Mouse (Mus musculus) megakaryocyte, embryonic 14.5 days (primary cell): Measurements from ENCODE around the gene Paqr3. TPM values are rescaled to one million over a fixed set of nuclear protein-coding genes. Genes with fewer than 3 reads are reported as not detected.

Experiments used
- H3K27me3 ChIP-seq: replicated peaks from 2 replicates; pipeline ENCODE3; 2012; ENCODE audit warnings: inconsistent platforms
- H3K36me3 ChIP-seq: replicated peaks from 2 replicates; pipeline ENCODE3; 2012; ENCODE audit warnings: low read length, inconsistent platforms, mixed read lengths
- H3K4me1 ChIP-seq: 2 replicates; pipeline ENCODE4 v1.6.1; 2012; ENCODE audit warnings: inconsistent platforms
- H3K4me3 ChIP-seq: replicated peaks from 2 replicates; pipeline ENCODE3; 2012; ENCODE audit warnings: moderate library complexity, mild to moderate bottlenecking, inconsistent platforms
- H3K9me3 ChIP-seq: 2 replicates; pipeline ENCODE4 v1.6.1; 2012; ENCODE audit warnings: inconsistent platforms
- FLI1 ChIP-seq: IDR thresholded peaks from 2 replicates; pipeline ENCODE4 v1.6.1; 2012; ENCODE audit warnings: low read length, inconsistent platforms, mixed read lengths
- GATA1 ChIP-seq: IDR thresholded peaks from 3 replicates; pipeline ENCODE4 v1.6.1; 2012; ENCODE audit warnings: mixed read lengths, low read length, inconsistent platforms, borderline replicate concordance
- polyA plus RNA-seq: library from polyadenylated mRNA; stranded (reverse); fragments of >175 nt; gene quantifications from 2 replicates; pipeline ENCODE4 v1.2.3, GENCODE M21; 2012; ENCODE audit warnings: low replicate concordance; ENCODE audit not compliant: insufficient read depth

The Paqr3 gene
- 0.11 TPM in 1 of 2 replicates, not detected in the other for polyA plus RNA-seq

DNA sequence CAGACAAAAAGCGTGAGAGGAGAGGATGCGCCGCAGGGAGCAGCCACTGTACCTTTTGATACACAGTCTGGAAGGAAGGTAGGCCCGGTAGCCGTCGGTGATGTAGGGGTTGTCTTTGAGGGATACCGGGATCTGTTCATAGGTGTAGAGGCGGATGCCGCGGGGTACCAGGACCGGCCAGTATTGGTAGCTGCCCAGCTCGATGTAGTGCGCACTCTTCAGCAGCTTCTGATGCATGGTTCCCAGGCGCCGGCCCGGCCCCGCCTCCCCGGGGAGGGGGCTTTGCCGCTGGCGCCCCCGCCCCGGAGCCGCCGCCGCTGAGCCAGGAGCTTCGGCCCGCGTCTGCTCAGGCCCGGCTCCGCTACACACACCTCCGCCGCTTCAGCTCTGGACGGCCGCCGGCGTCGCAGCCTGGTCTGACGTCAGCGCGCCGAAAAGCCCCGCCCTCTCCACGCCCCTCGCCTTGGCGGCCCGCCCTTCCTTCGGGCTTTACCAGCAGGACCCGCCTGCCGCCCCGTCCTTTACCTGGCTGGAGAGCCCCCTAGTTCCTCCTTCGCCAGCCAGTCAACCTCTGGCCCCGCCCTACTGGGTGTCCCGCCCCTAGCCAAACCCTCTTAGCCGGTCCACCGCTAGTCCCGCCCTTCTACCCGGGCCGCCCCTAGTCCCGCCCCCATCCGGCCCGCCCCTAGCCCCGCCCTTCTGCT is at the start of gene Paqr3:
Gene Paqr3 (minus strand): TSS at position 390 of the 704 bp plus-strand sequence.
- Histone ChIP-seq H3K9me3 (no peaks in the 10 kb centered on the region), H3K4me1 (peaks cover 14% of the 10 kb centered on the region), H3K27me3 (peaks cover 17% of the 10 kb centered on the region), H3K4me3 (peak within 1 kb of the TSS; percentile 97), H3K36me3 (peaks cover under 1% of the 10 kb centered on the region)
- TF ChIP-seq GATA1 (no peak), FLI1 (no peak)

DNA sequence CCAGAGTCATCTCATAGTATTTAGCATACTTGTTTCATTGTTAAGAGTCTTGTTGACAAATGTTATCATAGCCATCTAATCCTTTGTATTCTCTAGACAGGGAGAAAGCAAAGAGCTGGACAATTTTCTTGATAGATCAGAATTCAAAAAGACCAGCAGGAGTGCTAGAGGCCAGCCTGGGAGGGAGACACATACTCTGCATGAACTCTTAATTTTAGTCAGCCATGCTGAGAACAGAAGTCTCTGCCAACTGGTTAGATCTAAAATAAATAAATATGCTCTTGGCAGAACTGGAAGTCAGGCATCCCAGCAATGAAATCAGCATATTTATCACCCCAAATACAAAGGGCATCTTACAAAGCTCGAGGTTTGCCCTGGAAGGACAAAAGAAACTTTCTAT is 43.3 kb upstream of the Paqr3 start:
- Histone ChIP-seq H3K9me3 (no peaks in the 10 kb centered on the region), H3K4me3 (no peak overlapping the region), H3K36me3 (no peaks in the 10 kb centered on the region), H3K27me3 (peaks cover 2% of the 10 kb centered on the region), H3K4me1 (no peaks in the 10 kb centered on the region)
- TF ChIP-seq GATA1 (no peak), FLI1 (no peak)

DNA sequence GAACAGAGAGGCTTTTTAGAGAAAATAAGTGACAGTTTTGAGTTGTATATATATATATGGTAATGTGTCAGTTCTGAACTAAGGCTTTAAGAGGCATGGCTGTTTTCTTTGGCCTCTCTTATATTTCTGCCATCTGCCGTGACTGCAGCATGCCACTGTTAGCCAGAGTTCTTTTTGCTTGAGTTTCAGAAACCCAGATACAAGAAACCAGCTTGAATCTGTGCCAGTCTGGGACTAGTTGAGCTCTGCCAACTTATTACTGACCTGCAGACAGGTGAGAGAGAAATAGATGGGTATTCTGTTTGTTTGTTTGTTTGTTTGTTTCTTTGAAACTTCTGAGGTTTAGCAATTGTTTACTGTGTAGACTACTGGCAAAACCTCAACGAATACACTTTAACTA is 23.9 kb upstream of the Paqr3 start:
- Histone ChIP-seq H3K27me3 (no peaks in the 10 kb centered on the region), H3K4me3 (no peak overlapping the region), H3K4me1 (no peaks in the 10 kb centered on the region), H3K9me3 (no peaks in the 10 kb centered on the region), H3K36me3 (no peaks in the 10 kb centered on the region)
- TF ChIP-seq GATA1 (no peak), FLI1 (no peak)

DNA sequence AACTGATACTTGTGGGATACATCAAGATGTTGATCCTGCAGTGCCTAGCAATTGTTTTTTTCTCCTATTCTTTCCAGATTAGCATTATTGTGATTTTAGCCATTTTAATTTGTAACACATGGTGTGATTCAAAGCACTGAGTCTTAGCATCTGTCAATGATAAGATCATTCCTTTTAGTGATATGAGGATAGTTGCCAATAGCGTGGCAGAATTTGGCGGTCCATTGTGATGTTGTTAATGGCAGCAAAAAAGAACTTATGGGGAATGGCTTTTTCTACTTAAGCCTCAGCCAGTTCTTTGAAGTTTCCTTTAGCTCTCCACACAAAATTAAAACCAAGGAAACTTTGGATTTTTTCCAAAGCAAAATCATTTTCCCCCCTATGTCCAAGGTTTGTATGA is 18.2 kb upstream of the Paqr3 start:
- TF ChIP-seq GATA1 (no peak), FLI1 (no peak)
- peaks cover 3% of the 10 kb centered on the region for H3K27me3 ChIP-seq
- H3K36me3 ChIP-seq: no peaks in the 10 kb centered on the region
- no peaks in the 10 kb centered on the region for H3K9me3 ChIP-seq
- peaks cover 14% of the 10 kb centered on the region for H3K4me1 ChIP-seq
- H3K4me3 ChIP-seq: no peak overlapping the region

DNA sequence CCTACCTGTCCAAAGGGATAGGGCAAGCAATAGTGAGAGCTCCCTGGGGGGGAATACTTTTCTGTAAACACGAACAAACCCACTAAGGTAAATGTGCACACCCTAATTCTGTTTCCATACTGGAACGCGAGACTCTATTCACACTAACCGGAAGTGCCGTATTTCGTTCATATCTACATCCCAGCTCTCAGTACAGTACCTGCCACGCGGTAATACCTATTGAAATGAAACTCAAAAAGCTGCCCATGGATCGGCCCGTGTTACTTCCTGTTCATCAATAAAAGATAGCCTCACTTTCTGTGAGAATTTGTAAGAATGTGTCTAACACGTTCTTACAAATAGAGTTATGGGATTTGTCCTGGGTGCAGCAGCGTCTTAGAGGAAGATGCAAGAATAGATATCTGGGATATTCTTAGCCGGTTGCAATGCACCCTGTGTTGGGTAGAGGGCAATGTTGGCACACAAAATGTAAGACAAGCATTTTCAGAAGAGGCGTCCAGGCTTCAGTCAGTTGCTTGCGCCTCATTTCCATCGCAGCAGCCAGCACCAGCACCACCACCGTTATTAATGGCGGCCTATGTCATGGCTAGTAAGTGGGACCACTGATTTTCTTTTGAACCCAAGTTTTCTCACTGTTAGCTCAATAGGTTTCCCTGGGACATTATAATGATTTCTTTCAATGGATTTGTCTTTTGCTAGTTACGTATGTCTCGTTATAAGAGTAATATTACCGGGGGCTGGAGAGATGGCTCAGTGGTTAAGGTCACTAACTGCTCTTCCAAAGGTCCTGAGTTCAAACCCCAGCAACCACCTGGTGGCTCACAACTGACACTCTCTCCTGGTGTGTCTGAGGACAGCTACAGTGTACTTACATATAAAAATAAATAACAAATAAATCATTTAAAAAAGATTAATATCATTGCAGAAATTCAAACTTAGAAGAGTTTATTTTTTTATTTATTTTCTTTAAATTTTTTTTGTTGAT is 17.1 kb upstream of the Paqr3 start:
- Histone ChIP-seq H3K9me3 (no peaks in the 10 kb centered on the region), H3K27me3 (peaks cover 3% of the 10 kb centered on the region), H3K4me3 (peak overlapping the region; percentile 42), H3K36me3 (no peaks in the 10 kb centered on the region), H3K4me1 (peaks cover 14% of the 10 kb centered on the region)
- TF ChIP-seq GATA1: no peak
- no peak for TF ChIP-seq FLI1

DNA sequence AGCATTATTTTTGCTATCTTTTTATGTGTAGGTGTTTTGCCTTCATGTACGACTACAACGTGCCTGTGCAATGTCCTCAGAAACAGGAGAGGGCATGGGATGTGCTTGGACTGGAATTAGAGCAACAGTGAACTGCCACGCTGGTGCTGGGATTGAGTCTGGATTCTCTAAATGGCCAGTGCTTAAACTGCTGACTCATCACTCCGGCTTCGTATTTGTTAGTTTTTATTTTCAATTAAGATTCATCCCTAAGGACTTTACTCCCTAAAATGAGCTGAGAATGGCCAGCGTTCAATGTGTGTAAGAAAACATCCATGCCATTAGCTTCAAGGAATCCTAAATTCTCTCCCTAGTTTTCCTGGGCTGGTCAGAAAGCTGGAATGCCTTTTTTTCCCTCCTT is 15.9 kb upstream of the Paqr3 start:
- Histone ChIP-seq H3K4me1 (peaks cover 14% of the 10 kb centered on the region), H3K36me3 (no peaks in the 10 kb centered on the region), H3K27me3 (peaks cover 6% of the 10 kb centered on the region), H3K9me3 (no peaks in the 10 kb centered on the region), H3K4me3 (no peak overlapping the region)
- TF ChIP-seq FLI1 (no peak), GATA1 (no peak)

DNA sequence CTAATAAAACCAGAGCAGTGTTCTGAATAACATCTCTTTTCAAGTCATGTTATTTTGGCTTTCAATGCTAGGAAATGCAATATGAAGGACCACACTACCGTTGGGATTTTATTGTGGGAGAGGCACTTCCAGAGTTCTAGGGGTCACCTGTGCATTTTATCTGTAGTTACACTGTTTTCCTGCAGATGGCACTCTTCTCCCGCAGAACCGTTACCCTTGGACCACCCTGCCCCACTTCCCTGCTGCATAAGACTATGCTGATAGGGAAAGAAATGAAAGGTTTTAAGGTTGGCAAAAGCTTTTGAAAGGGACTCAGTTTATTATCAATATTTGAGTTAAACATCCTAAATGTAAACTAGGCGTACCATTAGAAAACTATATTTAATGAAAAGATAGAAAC is 14.6 kb upstream of the Paqr3 start:
- TF ChIP-seq FLI1: no peak
- Histone ChIP-seq H3K4me3 (no peak overlapping the region), H3K9me3 (no peaks in the 10 kb centered on the region), H3K36me3 (no peaks in the 10 kb centered on the region), H3K4me1 (peaks cover 14% of the 10 kb centered on the region), H3K27me3 (peaks cover 7% of the 10 kb centered on the region)

DNA sequence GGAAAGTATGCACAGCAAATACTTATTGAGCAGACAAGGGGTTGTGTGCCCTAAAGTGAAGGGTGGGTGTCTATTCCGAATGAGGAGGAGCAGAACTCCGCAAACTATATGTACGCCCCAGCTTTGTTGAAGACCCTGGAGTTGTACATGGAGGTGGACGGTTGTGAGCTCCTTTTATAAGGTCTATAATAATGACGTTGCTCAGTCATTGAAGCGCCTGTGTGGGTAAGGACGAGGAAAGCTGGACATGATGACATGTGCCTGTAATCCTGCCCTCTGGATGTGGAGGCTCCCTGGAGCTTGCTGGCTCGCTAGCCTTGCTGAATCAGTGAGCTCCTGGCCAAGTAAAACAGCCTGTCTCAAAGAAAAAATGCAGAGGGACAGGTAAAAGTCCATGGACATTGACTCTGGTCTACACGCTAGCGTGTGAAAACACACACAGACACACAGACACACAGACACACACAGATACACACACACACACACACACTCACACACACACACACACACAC is 14.1 kb upstream of the Paqr3 start:
- Histone ChIP-seq H3K9me3 (no peaks in the 10 kb centered on the region), H3K4me3 (peak overlapping the region; percentile 59), H3K4me1 (peaks cover 14% of the 10 kb centered on the region), H3K36me3 (no peaks in the 10 kb centered on the region), H3K27me3 (peaks cover 7% of the 10 kb centered on the region)
- TF ChIP-seq GATA1 (no peak), FLI1 (no peak)

DNA sequence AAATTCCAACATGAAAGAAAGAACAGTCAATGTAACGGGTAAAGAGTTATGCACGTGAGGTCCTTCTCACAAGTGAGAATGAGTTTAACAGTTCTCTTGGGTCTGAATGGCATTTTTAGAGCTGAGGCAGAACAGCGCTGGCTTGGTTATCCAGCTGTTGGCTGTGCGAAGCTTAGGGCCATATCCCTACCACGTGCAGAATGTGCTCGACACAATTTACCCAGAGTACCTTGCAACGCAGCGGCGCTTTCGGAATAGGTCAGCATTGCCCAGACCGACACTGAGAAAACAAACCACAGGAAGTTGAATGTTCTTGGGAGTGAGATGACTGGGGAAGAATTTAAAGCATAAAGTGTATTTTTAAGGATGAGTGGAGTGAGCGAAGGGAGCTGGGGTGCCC is 13.6 kb upstream of the Paqr3 start:
- Histone ChIP-seq H3K4me1 (peaks cover 14% of the 10 kb centered on the region), H3K36me3 (no peaks in the 10 kb centered on the region), H3K4me3 (peak overlapping the region; percentile 38), H3K9me3 (no peaks in the 10 kb centered on the region), H3K27me3 (peaks cover 7% of the 10 kb centered on the region)
- TF ChIP-seq FLI1 (no peak), GATA1 (no peak)
